Mouse (Mus musculus): ENCODE data around the gene Dcbld1. TPM values are rescaled to one million over a fixed set of nuclear protein-coding genes. Genes with fewer than 3 reads are reported as not detected.
"Not testable (repeated sequence)": the region's sequence is repeated elsewhere in the genome, so short reads cannot be mapped to it uniquely, and the experiment has no call there.

Dcbld1 gene
- polyA plus RNA-seq, 1 experiment from 2014 or later, result 6.7 TPM

- Histone ChIP-seq H3K36me3 (no peaks in the 10 kb centered on the region), H3K27me3 (no peaks in the 10 kb centered on the region), H3K9me3 (replicated peaks) (no peaks in the 10 kb centered on the region), H3K4me3 (no peak overlapping the region), H3K4me1 (replicated peaks) (peaks cover 4% of the 10 kb centered on the region), H3K4me2 (no peak overlapping the region), H3K9ac (no peak overlapping the region), H3K27ac (no peak overlapping the region)
- ATAC-seq (replicated peaks; ENCODE audit: insufficient number of reproducible peaks, insufficient read depth, low FRiP score, low read depth), result no peak
- WGBS, result 88% methylated on average over 3 of the region's 3 CpGs
Observed at GRCm38 (mm10) chr10:52280623-52281022, 47.2 kb downstream of the Dcbld1 start.

- peaks cover 4% of the 10 kb centered on the region for H3K4me1 ChIP-seq (replicated peaks)
- H3K27ac ChIP-seq, result no peak overlapping the region
- no peak overlapping the region for H3K9ac ChIP-seq
- H3K27me3 ChIP-seq, result no peaks in the 10 kb centered on the region
- H3K4me2 ChIP-seq, result no peak overlapping the region
- no peaks in the 10 kb centered on the region for H3K36me3 ChIP-seq
- no peaks in the 10 kb centered on the region for H3K9me3 ChIP-seq (replicated peaks)
- ATAC-seq (replicated peaks; ENCODE audit: insufficient number of reproducible peaks, insufficient read depth, low FRiP score, low read depth), result no peak
- H3K4me3 ChIP-seq, result no peak overlapping the region
Observed at GRCm38 (mm10) chr10:52281337-52281736, 47.9 kb downstream of the Dcbld1 start.

- H3K27ac ChIP-seq, result no peak overlapping the region
- H3K4me2 ChIP-seq, result no peak overlapping the region
- H3K4me1 ChIP-seq (replicated peaks), result no peaks in the 10 kb centered on the region
- no peaks in the 10 kb centered on the region for H3K27me3 ChIP-seq
- ATAC-seq (replicated peaks; ENCODE audit: insufficient number of reproducible peaks, insufficient read depth, low FRiP score, low read depth), result no peak
- no peaks in the 10 kb centered on the region for H3K36me3 ChIP-seq
- H3K4me3 ChIP-seq, result no peak overlapping the region
- no peaks in the 10 kb centered on the region for H3K9me3 ChIP-seq (replicated peaks)
- WGBS, result 67% methylated on average over 8 of the region's 8 CpGs
- H3K9ac ChIP-seq, result no peak overlapping the region
Observed at GRCm38 (mm10) chr10:52284578-52284977, 51.2 kb downstream of the Dcbld1 start.

GRCm38 (mm10) chr10:52287852-52288533 is 54.6 kb downstream of the Dcbld1 start:
- Histone ChIP-seq H3K4me1 (replicated peaks) (no peaks in the 10 kb centered on the region), H3K4me3 (no peak overlapping the region), H3K36me3 (no peaks in the 10 kb centered on the region), H3K27ac (no peak overlapping the region), H3K27me3 (no peaks in the 10 kb centered on the region), H3K9ac (no peak overlapping the region), H3K4me2 (no peak overlapping the region), H3K9me3 (replicated peaks) (no peaks in the 10 kb centered on the region)
- no peak for ATAC-seq (replicated peaks; ENCODE audit: insufficient number of reproducible peaks, insufficient read depth, low FRiP score, low read depth)
- WGBS, result 75% methylated on average over 5 of the region's 5 CpGs

GRCm38 (mm10) chr10:52289261-52289660 is 55.8 kb downstream of the Dcbld1 start:
- 87% methylated on average over 3 of the region's 3 CpGs for WGBS
- ATAC-seq (replicated peaks; ENCODE audit: insufficient number of reproducible peaks, insufficient read depth, low FRiP score, low read depth), result no peak
- H3K36me3 ChIP-seq, result no peaks in the 10 kb centered on the region
- no peaks in the 10 kb centered on the region for H3K27me3 ChIP-seq
- H3K4me3 ChIP-seq, result no peak overlapping the region
- no peak overlapping the region for H3K9ac ChIP-seq
- H3K4me1 ChIP-seq (replicated peaks), result no peaks in the 10 kb centered on the region
- H3K4me2 ChIP-seq, result no peak overlapping the region
- H3K9me3 ChIP-seq (replicated peaks), result no peaks in the 10 kb centered on the region
- H3K27ac ChIP-seq, result no peak overlapping the region

- WGBS, result 65% methylated on average over 1 of the region's 1 CpGs
- not testable (repeated sequence) for H3K36me3 ChIP-seq; ATAC-seq (replicated peaks; ENCODE audit: insufficient number of reproducible peaks, insufficient read depth, low FRiP score, low read depth); H3K9me3 ChIP-seq (replicated peaks); H3K27ac ChIP-seq; H3K4me1 ChIP-seq (replicated peaks); H3K27me3 ChIP-seq; H3K4me2 ChIP-seq; H3K4me3 ChIP-seq; H3K9ac ChIP-seq
Observed at GRCm38 (mm10) chr10:52292391-52292790, 59.0 kb downstream of the Dcbld1 start.

- no peak for ATAC-seq (replicated peaks; ENCODE audit: insufficient number of reproducible peaks, insufficient read depth, low FRiP score, low read depth)
- WGBS, result 66% methylated on average over 4 of the region's 4 CpGs
- Histone ChIP-seq H3K4me1 (replicated peaks) (no peaks in the 10 kb centered on the region), H3K27me3 (no peaks in the 10 kb centered on the region), H3K4me3 (no peak overlapping the region), H3K9me3 (replicated peaks) (no peaks in the 10 kb centered on the region), H3K27ac (no peak overlapping the region), H3K4me2 (no peak overlapping the region), H3K9ac (no peak overlapping the region), H3K36me3 (no peaks in the 10 kb centered on the region)
Observed at GRCm38 (mm10) chr10:52293921-52294577, 60.6 kb downstream of the Dcbld1 start.

GRCm38 (mm10) chr10:52295934-52296333 is 62.5 kb downstream of the Dcbld1 start:
- Histone ChIP-seq H3K27me3 (no peaks in the 10 kb centered on the region), H3K4me2 (no peak overlapping the region), H3K9me3 (replicated peaks) (no peaks in the 10 kb centered on the region), H3K4me3 (no peak overlapping the region), H3K27ac (no peak overlapping the region), H3K4me1 (replicated peaks) (no peaks in the 10 kb centered on the region), H3K9ac (no peak overlapping the region), H3K36me3 (no peaks in the 10 kb centered on the region)
- WGBS, result 94% methylated on average over 2 of the region's 2 CpGs
- ATAC-seq (replicated peaks; ENCODE audit: insufficient number of reproducible peaks, insufficient read depth, low FRiP score, low read depth), result no peak

GRCm38 (mm10) chr10:52298568-52298967 is 65.1 kb downstream of the Dcbld1 start:
- not testable (repeated sequence) for H3K4me2 ChIP-seq; ATAC-seq (replicated peaks; ENCODE audit: insufficient number of reproducible peaks, insufficient read depth, low FRiP score, low read depth); H3K4me3 ChIP-seq; H3K9ac ChIP-seq; H3K36me3 ChIP-seq; H3K27ac ChIP-seq; H3K9me3 ChIP-seq (replicated peaks); H3K4me1 ChIP-seq (replicated peaks); H3K27me3 ChIP-seq

GRCm38 (mm10) chr10:52301766-52302165 is 68.3 kb downstream of the Dcbld1 start:
- Histone ChIP-seq H3K4me1 (replicated peaks) (no peaks in the 10 kb centered on the region), H3K4me3 (no peak overlapping the region), H3K9me3 (replicated peaks) (no peaks in the 10 kb centered on the region), H3K9ac (no peak overlapping the region), H3K27ac (no peak overlapping the region), H3K27me3 (no peaks in the 10 kb centered on the region), H3K36me3 (no peaks in the 10 kb centered on the region), H3K4me2 (no peak overlapping the region)
- WGBS, result 93% methylated on average over 4 of the region's 4 CpGs
- ATAC-seq (replicated peaks; ENCODE audit: insufficient number of reproducible peaks, insufficient read depth, low FRiP score, low read depth), result no peak

- H3K4me3 ChIP-seq, result no peak overlapping the region
- ATAC-seq (replicated peaks; ENCODE audit: insufficient number of reproducible peaks, insufficient read depth, low FRiP score, low read depth), result no peak
- H3K4me1 ChIP-seq (replicated peaks), result no peaks in the 10 kb centered on the region
- H3K9ac ChIP-seq, result no peak overlapping the region
- H3K9me3 ChIP-seq (replicated peaks), result no peaks in the 10 kb centered on the region
- H3K36me3 ChIP-seq, result no peaks in the 10 kb centered on the region
- H3K27ac ChIP-seq, result no peak overlapping the region
- H3K4me2 ChIP-seq, result no peak overlapping the region
- no peaks in the 10 kb centered on the region for H3K27me3 ChIP-seq
Observed at GRCm38 (mm10) chr10:52302271-52302670, 68.9 kb downstream of the Dcbld1 start.

- 85% methylated on average over 7 of the region's 7 CpGs for WGBS
- no peaks in the 10 kb centered on the region for H3K36me3 ChIP-seq
- H3K4me2 ChIP-seq, result no peak overlapping the region
- H3K4me3 ChIP-seq, result no peak overlapping the region
- no peaks in the 10 kb centered on the region for H3K4me1 ChIP-seq (replicated peaks)
- no peak overlapping the region for H3K27ac ChIP-seq
- H3K27me3 ChIP-seq, result no peaks in the 10 kb centered on the region
- H3K9me3 ChIP-seq (replicated peaks), result no peaks in the 10 kb centered on the region
- no peak for ATAC-seq (replicated peaks; ENCODE audit: insufficient number of reproducible peaks, insufficient read depth, low FRiP score, low read depth)
- no peak overlapping the region for H3K9ac ChIP-seq
Observed at GRCm38 (mm10) chr10:52304574-52304973, 71.2 kb downstream of the Dcbld1 start.
